ENCODE assay signal across 8 mouse cellular contexts in the genomic region with DNA sequence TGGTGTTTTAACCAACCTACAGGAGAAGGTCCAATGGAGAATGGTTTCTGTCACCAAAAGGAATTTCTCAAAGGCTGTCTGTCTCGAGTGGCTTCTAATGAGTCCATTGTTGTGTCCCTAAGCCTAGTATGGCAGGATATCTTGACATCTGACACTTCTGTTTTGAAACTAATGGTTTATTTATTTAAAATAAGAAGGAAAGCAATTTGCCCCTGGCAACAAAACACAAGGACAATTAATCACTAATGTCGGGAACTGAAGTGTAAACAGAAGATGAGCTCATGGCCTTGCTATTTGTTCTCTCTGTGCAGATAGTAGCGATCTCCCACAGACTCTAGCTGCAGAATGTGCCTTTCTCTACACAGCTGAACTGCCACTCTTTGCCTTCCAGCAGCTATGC. TPM values are rescaled to one million over a fixed set of nuclear protein-coding genes. Genes with fewer than 3 reads are reported as not detected.
DNase-seq lines count a peak whose midpoint lies in the region; ATAC-seq and TF ChIP-seq lines count a peak whose summit lies in the region.

No protein-coding gene starts in this region.

- DNase-seq in intestine, embryonic 14.5 days (ENCODE audit: low spot score): no peak
- DNase-seq in brain, adult 2 months (ENCODE audit: low read depth, low spot score): peak; percentile 35
- DNase-seq in cerebellum, adult 11-12 months: no peak
- DNase-seq in cerebellum, postnatal 25 days: no peak
- no peak for DNase-seq in spleen, adult 18-20 months

- H3K36me3 ChIP-seq in intestine, embryonic 14.5 days (ENCODE audit: control insufficient read depth, insufficient read depth, low read length): no peaks in the 10 kb centered on the region
- no peaks in the 10 kb centered on the region for H3K36me3 ChIP-seq in intestine, postnatal 0 days (ENCODE audit: control insufficient read depth, insufficient read depth)
- H3K36me3 ChIP-seq in heart, embryonic 15.5 days: peaks cover 4% of the 10 kb centered on the region; the same call in 1 of the 2 replicates
- H3K36me3 ChIP-seq in lung, embryonic 16.5 days (ENCODE audit: control insufficient read depth, insufficient read depth, low read length): no peaks in the 10 kb centered on the region

- no peak overlapping the region; the same call in 1 of the 2 replicates for H3K27ac ChIP-seq in intestine, embryonic 14.5 days (ENCODE audit: low read depth)
- no peak overlapping the region for H3K27ac ChIP-seq in intestine, postnatal 0 days (ENCODE audit: low read depth, low read length)
- H3K27ac ChIP-seq in heart, embryonic 15.5 days: peak overlapping the region; percentile 90
- H3K27ac ChIP-seq in lung, embryonic 16.5 days (ENCODE audit: low read length): peak overlapping the region; percentile 9; the same call in 1 of the 2 replicates

- 7% methylated on average over 3 of the region's 3 CpGs for WGBS in intestine, embryonic 14.5 days
- WGBS in intestine, postnatal 0 days: 13% methylated on average over 3 of the region's 3 CpGs
- 17% methylated on average over 3 of the region's 3 CpGs for WGBS in heart, embryonic 15.5 days
- WGBS in lung, embryonic 16.5 days: 7% methylated on average over 3 of the region's 3 CpGs

- no peak for TF ChIP-seq CTCF in intestine, postnatal 0 days (IDR thresholded peaks at IDR 0.05; ENCODE audit: low read depth)

- H3K9me3 ChIP-seq in intestine, embryonic 14.5 days (ENCODE audit: control insufficient read depth, low read length): no peaks in the 10 kb centered on the region
- no peaks in the 10 kb centered on the region for H3K9me3 ChIP-seq in intestine, postnatal 0 days (ENCODE audit: control insufficient read depth)
- H3K9me3 ChIP-seq in heart, embryonic 15.5 days (replicated peaks): no peaks in the 10 kb centered on the region
- H3K9me3 ChIP-seq in lung, embryonic 16.5 days (ENCODE audit: control insufficient read depth, low read length): no peaks in the 10 kb centered on the region

- no peak overlapping the region for H3K4me2 ChIP-seq in intestine, embryonic 14.5 days (ENCODE audit: low read length)
- H3K4me2 ChIP-seq in intestine, postnatal 0 days (replicated peaks; ENCODE audit: low read depth): no peak overlapping the region
- H3K4me2 ChIP-seq in heart, embryonic 15.5 days: peak overlapping the region; percentile 9; the same call in 1 of the 2 replicates
- no peak overlapping the region for H3K4me2 ChIP-seq in lung, embryonic 16.5 days (ENCODE audit: low read depth, low read length)

- H3K4me1 ChIP-seq in intestine, embryonic 14.5 days (replicated peaks; ENCODE audit: control insufficient read depth, insufficient read depth, low read length): peaks cover 20% of the 10 kb centered on the region
- H3K4me1 ChIP-seq in intestine, postnatal 0 days (replicated peaks; ENCODE audit: control insufficient read depth, insufficient read depth, low read length): no peaks in the 10 kb centered on the region
- peaks cover 55% of the 10 kb centered on the region for H3K4me1 ChIP-seq in heart, embryonic 15.5 days (replicated peaks)
- H3K4me1 ChIP-seq in lung, embryonic 16.5 days (replicated peaks; ENCODE audit: control insufficient read depth, insufficient read depth, low read length): peaks cover 24% of the 10 kb centered on the region

- H3K4me3 ChIP-seq in intestine, embryonic 14.5 days (ENCODE audit: low read depth, low read length): no peak overlapping the region
- H3K4me3 ChIP-seq in intestine, postnatal 0 days (ENCODE audit: low read depth, low read length): no peak overlapping the region
- no peak overlapping the region for H3K4me3 ChIP-seq in heart, embryonic 15.5 days
- no peak overlapping the region for H3K4me3 ChIP-seq in lung, embryonic 16.5 days (ENCODE audit: low read length)

- H3K9ac ChIP-seq in intestine, embryonic 14.5 days (ENCODE audit: low read length): no peak overlapping the region
- H3K9ac ChIP-seq in intestine, postnatal 0 days (ENCODE audit: low read depth, low read length): no peak overlapping the region
- no peak overlapping the region for H3K9ac ChIP-seq in heart, embryonic 15.5 days
- H3K9ac ChIP-seq in lung, embryonic 16.5 days (ENCODE audit: low read length): no peak overlapping the region

- 0 out of 2 replicates have a peak, but pooled peaks have one; percentile 47 for ATAC-seq in intestine, embryonic 14.5 days (replicated peaks; ENCODE audit: low FRiP score, low TSS enrichment, low read depth)
- no peak for ATAC-seq in intestine, postnatal 0 days
- ATAC-seq in heart, embryonic 15.5 days (replicated peaks; ENCODE audit: insufficient number of reproducible peaks, insufficient read depth, low FRiP score, low read depth): no peak
- peak; percentile 90 for ATAC-seq in lung, embryonic 16.5 days (ENCODE audit: low read depth)

- no peaks in the 10 kb centered on the region for H3K27me3 ChIP-seq in intestine, embryonic 14.5 days (replicated peaks; ENCODE audit: control insufficient read depth, insufficient read depth, low read length)
- H3K27me3 ChIP-seq in intestine, postnatal 0 days (replicated peaks; ENCODE audit: control insufficient read depth, insufficient read depth, low read length): no peaks in the 10 kb centered on the region
- no peaks in the 10 kb centered on the region for H3K27me3 ChIP-seq in heart, embryonic 15.5 days
- H3K27me3 ChIP-seq in lung, embryonic 16.5 days (ENCODE audit: control insufficient read depth, insufficient read depth, low read depth, low read length): no peaks in the 10 kb centered on the region

RNA-seq across cellular contexts. Expression of gene Rtp4, which starts 22.7 kb away (rescaled TPM):
- 4.9 and 6.2 TPM in 2 replicates for polyA plus RNA-seq in intestine, embryonic 14.5 days (2014; fragmentation: Nextera tagmentation; extraction: Ambion mirVana)
- polyA plus RNA-seq in intestine, postnatal 0 days (2015; fragmentation: Nextera tagmentation; extraction: Ambion mirVana): 99.8 and 112 TPM in 2 replicates
- 8.4 and 10.6 TPM in 2 replicates for polyA plus RNA-seq in heart, embryonic 15.5 days (2015; fragmentation: Nextera tagmentation; extraction: Ambion mirVana)
- polyA plus RNA-seq in lung, embryonic 16.5 days (2015; fragmentation: Nextera tagmentation; extraction: Ambion mirVana): 8.0 and 10.3 TPM in 2 replicates

RNA-seq across cellular contexts. Expression of gene Masp1, which starts 23.2 kb away (rescaled TPM):
- 6.0 and 6.4 TPM in 2 replicates for polyA plus RNA-seq in intestine, embryonic 14.5 days (2014; fragmentation: Nextera tagmentation; extraction: Ambion mirVana)
- polyA plus RNA-seq in intestine, postnatal 0 days (2015; fragmentation: Nextera tagmentation; extraction: Ambion mirVana): 1.4 TPM in 2 replicates
- polyA plus RNA-seq in heart, embryonic 15.5 days (2015; fragmentation: Nextera tagmentation; extraction: Ambion mirVana): 13.1 and 14.0 TPM in 2 replicates
- polyA plus RNA-seq in lung, embryonic 16.5 days (2015; fragmentation: Nextera tagmentation; extraction: Ambion mirVana): 3.7 and 4.0 TPM in 2 replicates

Comparison
In these comparisons a context has a peak if more than half of its experiments do, and no peak if none do; other contexts are left out.
1. ATAC-seq: peak in intestine, embryonic 14.5 days (single experiment) and lung, embryonic 16.5 days (single experiment); none in intestine, postnatal 0 days (single experiment) and heart, embryonic 15.5 days (single experiment).
2. H3K27ac ChIP-seq: peak in heart, embryonic 15.5 days (single experiment) and lung, embryonic 16.5 days (single experiment); none in intestine, embryonic 14.5 days (single experiment) and intestine, postnatal 0 days (single experiment).